Mouse (Mus musculus): ENCODE results near the gene Ccdc180. TPM values are rescaled to one million over a fixed set of nuclear protein-coding genes. Genes with fewer than 3 reads are reported as not detected.

The Ccdc180 gene
- total RNA-seq (2023): under 1 TPM in 1 of 2 experiments, not detected in 1; 0.21 TPM

DNA sequence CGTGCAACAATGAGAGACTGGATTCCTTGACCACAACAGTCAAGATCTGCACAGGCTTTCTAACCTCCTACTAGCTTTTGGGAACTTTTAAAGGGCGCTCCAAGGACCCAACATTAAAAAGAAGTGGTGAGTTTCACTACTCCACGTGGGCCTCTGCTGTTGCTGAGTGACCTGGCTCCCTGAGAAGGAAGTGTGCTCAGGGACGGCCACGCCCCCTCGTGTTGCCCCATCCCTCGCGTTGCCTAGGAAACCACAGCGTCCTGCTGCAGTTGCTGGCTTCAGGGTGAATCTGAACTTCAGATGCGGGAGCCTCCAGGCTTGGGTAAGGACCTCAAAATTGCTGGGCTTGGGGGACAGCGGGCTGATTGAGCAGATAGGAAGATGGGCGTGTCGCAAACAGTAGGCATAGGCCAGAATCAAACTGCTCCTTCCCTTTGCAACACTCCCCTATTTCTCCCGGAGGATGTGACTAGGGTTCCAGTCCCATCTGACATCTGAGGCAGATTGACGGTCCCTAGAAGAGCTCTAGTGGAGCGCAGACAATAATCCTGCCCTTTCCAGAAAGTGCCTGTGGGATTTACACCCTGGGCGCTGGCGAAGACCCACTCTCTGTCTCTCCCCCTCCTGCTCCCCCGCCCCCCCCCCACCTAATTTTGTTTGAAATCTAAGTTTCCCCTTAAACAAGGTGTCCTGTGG is at the start of gene Ccdc180:
Ccdc180 (plus strand) TSS at position 238 of the 696 bp plus-strand sequence.

DNA sequence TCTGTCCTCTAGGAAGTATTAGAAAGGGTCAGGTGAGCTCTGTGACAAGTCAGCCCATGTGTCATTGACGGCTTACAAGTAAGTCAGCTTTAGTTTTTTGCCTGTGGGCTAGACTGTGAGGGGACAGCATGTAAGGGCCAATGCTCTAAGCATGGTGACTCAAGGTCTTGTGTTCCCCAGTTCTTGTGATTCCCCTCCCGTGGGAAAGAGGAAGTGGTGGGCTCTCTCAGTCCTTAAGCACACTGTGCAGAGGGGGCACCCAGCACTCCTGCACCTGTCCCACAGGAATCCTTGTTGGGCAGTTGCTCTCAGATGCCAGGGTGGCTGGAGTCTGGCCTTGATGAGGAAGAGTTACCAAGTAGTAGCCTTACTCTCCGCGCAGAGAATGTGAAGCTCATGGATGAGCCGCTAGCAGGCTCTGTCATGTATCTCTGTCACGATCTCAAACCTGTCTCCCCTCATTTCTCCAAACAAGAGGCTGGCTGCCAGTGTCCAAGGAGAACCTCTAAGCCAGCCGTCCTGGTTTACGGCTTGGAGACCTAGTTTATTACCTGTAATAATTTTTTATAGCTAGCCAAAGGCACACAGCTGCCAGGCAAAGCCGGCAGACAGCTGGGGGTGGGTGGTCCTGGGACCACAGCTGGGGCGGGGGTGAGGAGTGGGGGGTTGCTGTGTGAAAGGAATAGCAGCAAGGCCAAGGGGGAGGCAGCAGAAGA is 41.8 kb upstream of the Ccdc180 start, which contains the start of gene Stra6l:
Stra6l (plus strand) TSS at position 556 of the 716 bp plus-strand sequence.

GRCm38 (mm10) chr4:45964771-45965439 is 74.8 kb downstream of the Ccdc180 start, which contains the start of gene Tdrd7:
Gene Tdrd7, plus strand, starts transcription at chr4:45965334.

Other genes with a start within 250 kb of the Ccdc180 start
- gene Aldh1b1, start 91.3 kb upstream of the Ccdc180 start, total RNA-seq (2023): 1 to 10 TPM; 6.2 to 7.9 TPM
- not detected for gene Igfbpl1, start 63.4 kb upstream of the Ccdc180 start, total RNA-seq (2023)
- gene Stra6l, start 41.6 kb upstream of the Ccdc180 start, total RNA-seq (2023): not detected
- gene Tdrd7, start 75.0 kb downstream of the Ccdc180 start, total RNA-seq (2023): 1 to 10 TPM; 3.7 to 5.0 TPM
- not detected for gene Tmod1, start 148.6 kb downstream of the Ccdc180 start, total RNA-seq (2023)
- 10 to 100 TPM; 70.8 to 71.4 TPM for gene Ncbp1, start 248.3 kb downstream of the Ccdc180 start, total RNA-seq (2023)
- 10 to 100 TPM; 45.9 to 54.3 TPM for gene Tstd2, start 248.4 kb downstream of the Ccdc180 start, total RNA-seq (2023)